Mouse (Mus musculus) embryonic fibroblast, embryonic 13.5 days (primary cell): ENCODE results near the gene Duoxa1.

Experiments used
- CTCF ChIP-seq: IDR thresholded peaks from 2 replicates; pipeline ENCODE4 v1.5.1; 2011; ENCODE audit warnings: mild to moderate bottlenecking, control low read depth, low read length, moderate library complexity, borderline replicate concordance; ENCODE audit not compliant: insufficient read depth
- POLR2A ChIP-seq: IDR thresholded peaks from 2 replicates; pipeline ENCODE4 v1.6.1; 2011; ENCODE audit warnings: low read depth, mild to moderate bottlenecking, control low read depth, low read length, moderate library complexity

GRCm38 (mm10) chr2:122309647-122310046 is 3.9 kb downstream of the Duoxa1 start:
- no peak for TF ChIP-seq CTCF
- no peak for TF ChIP-seq POLR2A
